Mouse (Mus musculus) embryonic facial prominence, embryonic 11.5 days (tissue): ENCODE data around the gene Plcxd2. TPM values are rescaled to one million over a fixed set of nuclear protein-coding genes. Genes with fewer than 3 reads are reported as not detected.
A peak's percentile ranks its signal among the peaks of the same experiment; 100 is the strongest.

Experiments
- ATAC-seq: fragments of 200-750 bp; cut with Nextera tagmentation; replicated peaks from 2 replicates; pipeline ENCODE4 v1.8.0; 2017; ENCODE audit warnings: low read depth; ENCODE audit not compliant: insufficient number of reproducible peaks, low FRiP score, low TSS enrichment
- DNase-seq: peaks from one replicate; pipeline ENCODE4 v3.0.0-alpha.2; 2015; ENCODE audit warnings: low spot score
- H3K27ac ChIP-seq: fragments of 300-500 bp; sonication (generic); replicated peaks from 2 replicates; pipeline ENCODE4 v1.5.1; 2014; ENCODE audit warnings: mild to moderate bottlenecking, low read depth, low read length, control low read depth
- H3K27me3 ChIP-seq: fragments of 300-500 bp; sonication (generic); 2 replicates; pipeline ENCODE4 v1.6.1; 2014; ENCODE audit warnings: mild to moderate bottlenecking, low read length, moderate library complexity, mixed read lengths; ENCODE audit not compliant: control insufficient read depth, insufficient read depth
- H3K36me3 ChIP-seq: fragments of 300-500 bp; sonication (generic); replicated peaks from 2 replicates; pipeline ENCODE4 v1.6.1; 2014; ENCODE audit warnings: low read depth, mild to moderate bottlenecking, low read length, moderate library complexity, mixed read lengths; ENCODE audit not compliant: control insufficient read depth, insufficient read depth
- H3K4me1 ChIP-seq: fragments of 300-500 bp; sonication (generic); 2 replicates; pipeline ENCODE4 v1.6.1; 2014; ENCODE audit warnings: low read length, mixed read lengths; ENCODE audit not compliant: control insufficient read depth, insufficient read depth
- H3K4me2 ChIP-seq: fragments of 300-500 bp; sonication (generic); 2 replicates; pipeline ENCODE4 v1.6.1; 2014; ENCODE audit warnings: low read depth, mild to moderate bottlenecking, control low read depth, low read length, moderate library complexity
- H3K4me3 ChIP-seq: fragments of 300-500 bp; sonication (generic); 2 replicates; pipeline ENCODE4 v1.5.1; 2014; ENCODE audit warnings: low read depth, low read length, control low read depth
- H3K9ac ChIP-seq: fragments of 300-500 bp; sonication (generic); replicated peaks from 2 replicates; pipeline ENCODE4 v1.6.1; 2014; ENCODE audit warnings: mild to moderate bottlenecking, control low read depth, low read length
- H3K9me3 ChIP-seq: fragments of 300-500 bp; sonication (generic); replicated peaks from 2 replicates; pipeline ENCODE4 v1.6.1; 2016; ENCODE audit warnings: mild to moderate bottlenecking, low read length, inconsistent platforms, mixed read lengths; ENCODE audit not compliant: control insufficient read depth
- WGBS: fragments of 180-500 bp; shearing (Covaris S2); extraction: QIAGEN DNeasy Blood & Tissue Kit; methylation state at CpG from one replicate; pipeline ENCODE4 v1.1.7; 2014; 5-methylcytosine and 5-hydroxymethylcytosine counted together
- polyA plus RNA-seq: library from polyadenylated mRNA; unstranded; fragments of >200 nt; fragmentation: Nextera tagmentation; extraction: Ambion mirVana; gene quantifications from 2 replicates; pipeline ENCODE4 v1.2.1, GENCODE M21; 2014

Gene Plcxd2
- polyA plus RNA-seq, 1 experiment from 2014 or later, result 1.4 TPM

DNA sequence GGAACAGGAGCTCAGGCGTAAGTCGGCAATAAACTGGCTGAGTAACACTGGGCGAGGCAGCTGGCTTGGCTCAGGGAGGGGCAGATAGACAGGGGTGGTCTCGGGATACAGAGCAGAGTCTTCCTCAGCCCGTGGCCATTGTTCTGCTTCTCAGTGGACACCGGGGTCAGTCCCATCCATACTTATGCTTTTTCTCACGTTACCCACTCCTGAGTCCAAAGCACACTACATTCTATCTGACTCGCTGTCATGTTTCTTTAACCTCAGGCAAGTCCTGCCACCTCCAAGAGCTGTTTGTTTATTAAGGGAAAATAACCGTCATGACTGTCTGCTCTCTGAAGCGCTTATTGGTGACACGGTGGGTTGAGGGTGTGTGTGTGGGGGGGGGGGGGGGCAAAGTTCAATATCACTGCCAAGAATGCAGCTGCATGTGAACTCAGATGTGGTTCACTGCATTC lies 64.8 kb downstream of the Plcxd2 start:
- no peak overlapping the region for H3K4me2 ChIP-seq
- DNase-seq (no peak), ATAC-seq (no peak)
- H3K4me1 ChIP-seq, result no peaks in the 10 kb centered on the region
- no peaks in the 10 kb centered on the region for H3K27me3 ChIP-seq
- no peaks in the 10 kb centered on the region for H3K9me3 ChIP-seq
- 55% methylated on average over 11 of the region's 11 CpGs for WGBS
- H3K36me3 ChIP-seq, result no peaks in the 10 kb centered on the region
- no peak overlapping the region for H3K9ac ChIP-seq
- H3K27ac ChIP-seq, result no peak overlapping the region
- H3K4me3 ChIP-seq, result no peak overlapping the region

DNA sequence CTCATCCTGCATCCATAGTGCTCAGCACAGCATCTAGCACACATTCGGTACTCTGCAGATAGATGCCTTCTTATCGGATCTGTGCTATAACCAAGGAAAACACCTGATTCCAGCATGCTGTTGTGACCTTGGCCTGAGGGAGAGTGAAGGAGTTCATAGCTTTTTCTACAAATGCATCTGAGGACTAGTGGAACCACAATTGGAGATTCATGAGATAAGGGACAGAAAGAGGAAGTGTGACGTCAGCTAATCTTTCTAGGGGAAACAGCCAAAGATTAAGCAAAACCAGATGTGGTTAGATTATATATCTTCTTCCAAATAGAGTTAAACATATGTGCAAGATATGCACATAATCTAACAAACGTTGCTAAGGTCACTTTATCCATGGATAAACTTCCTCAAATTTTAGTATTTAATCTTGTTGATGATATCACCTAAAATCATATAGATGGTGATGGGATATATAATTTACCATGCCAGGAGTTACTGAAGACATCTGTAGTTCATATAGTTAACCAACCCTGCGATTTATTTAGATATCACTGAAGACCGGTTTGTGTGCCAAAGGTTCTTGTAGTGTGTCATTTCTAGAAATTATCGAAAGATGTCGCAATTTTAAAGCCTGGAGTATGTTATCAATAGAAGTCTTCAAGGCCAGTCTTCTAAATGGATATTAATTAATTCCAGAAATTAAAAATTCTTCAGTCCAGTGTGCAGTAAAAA lies 67.7 kb downstream of the Plcxd2 start:
- Histone ChIP-seq H3K27ac (no peak overlapping the region), H3K27me3 (no peaks in the 10 kb centered on the region), H3K4me1 (no peaks in the 10 kb centered on the region), H3K4me2 (no peak overlapping the region), H3K9me3 (no peaks in the 10 kb centered on the region), H3K9ac (no peak overlapping the region), H3K36me3 (no peaks in the 10 kb centered on the region), H3K4me3 (no peak overlapping the region)
- 61% methylated on average over 8 of the region's 8 CpGs for WGBS
- peak; percentile 65 for DNase-seq
- ATAC-seq, result no peak

DNA sequence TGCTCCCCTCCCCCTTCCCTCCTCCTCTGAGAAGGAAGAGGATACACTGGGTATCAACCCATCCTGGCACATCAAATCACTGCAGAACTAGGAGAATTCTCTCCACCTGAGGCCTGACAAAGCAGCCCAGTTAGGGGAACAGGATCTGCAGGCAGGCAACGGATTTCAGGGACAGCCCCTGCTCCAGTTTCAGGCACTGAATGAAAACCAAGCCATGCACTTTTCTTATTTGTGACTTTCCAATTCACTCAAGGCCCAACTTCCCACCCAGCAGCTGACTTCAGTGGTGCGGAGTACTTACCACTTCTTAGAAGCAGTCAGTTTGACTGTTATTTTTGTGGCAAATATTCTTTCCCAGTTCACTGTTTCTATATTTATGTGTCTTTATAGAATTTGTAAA lies 69.3 kb downstream of the Plcxd2 start:
- H3K4me3 ChIP-seq, result no peak overlapping the region
- no peak overlapping the region for H3K27ac ChIP-seq
- H3K4me2 ChIP-seq, result no peak overlapping the region
- WGBS, result 67% methylated on average over 2 of the region's 2 CpGs
- H3K36me3 ChIP-seq, result no peaks in the 10 kb centered on the region
- no peaks in the 10 kb centered on the region for H3K4me1 ChIP-seq
- no peak overlapping the region for H3K9ac ChIP-seq
- H3K27me3 ChIP-seq, result no peaks in the 10 kb centered on the region
- no peak for DNase-seq
- H3K9me3 ChIP-seq, result no peaks in the 10 kb centered on the region
- no peak for ATAC-seq

DNA sequence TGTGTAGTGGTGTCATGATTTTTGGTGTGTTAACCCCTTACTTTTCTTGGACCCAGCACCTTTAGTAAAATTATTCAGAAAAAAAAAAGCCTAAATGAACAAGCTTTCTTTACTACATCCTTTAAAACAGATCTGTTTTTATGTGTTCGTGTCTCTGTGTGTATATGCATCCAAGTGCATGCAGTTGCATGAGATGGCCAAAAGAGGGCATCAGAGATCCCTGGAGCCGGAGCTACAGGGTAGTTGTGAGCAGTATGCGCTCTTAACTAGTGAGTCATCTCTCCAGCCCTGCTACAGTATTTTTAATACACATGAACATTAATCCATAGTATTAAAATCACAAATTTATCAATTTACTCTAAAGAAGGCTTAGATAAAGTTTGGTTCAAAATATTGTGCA lies 70.6 kb downstream of the Plcxd2 start:
- no peaks in the 10 kb centered on the region for H3K4me1 ChIP-seq
- no peak overlapping the region for H3K4me2 ChIP-seq
- ATAC-seq, result no peak
- H3K9me3 ChIP-seq, result no peaks in the 10 kb centered on the region
- no peak overlapping the region for H3K9ac ChIP-seq
- H3K27me3 ChIP-seq, result no peaks in the 10 kb centered on the region
- no peak overlapping the region for H3K4me3 ChIP-seq
- H3K36me3 ChIP-seq, result no peaks in the 10 kb centered on the region
- 95% methylated on average over 3 of the region's 3 CpGs for WGBS
- no peak overlapping the region for H3K27ac ChIP-seq
- DNase-seq, result no peak

DNA sequence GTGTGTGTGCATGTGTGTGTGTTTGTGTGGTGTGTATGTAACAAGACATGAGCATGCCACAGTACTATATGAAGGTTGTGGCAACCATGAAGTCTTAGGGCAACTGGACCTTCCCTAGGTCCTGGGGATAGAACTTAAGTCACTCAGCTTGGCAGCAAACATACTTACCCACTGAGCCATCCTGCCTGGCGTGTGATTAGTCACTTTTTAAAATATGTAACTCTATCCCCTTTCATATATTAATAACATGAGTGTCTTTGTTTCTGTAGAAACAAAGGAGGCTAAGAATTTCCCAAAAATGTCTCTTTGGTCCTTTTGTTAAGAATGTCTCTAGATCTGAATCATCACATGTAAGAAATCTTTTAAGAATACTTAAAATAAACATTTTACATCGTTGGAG lies 72.6 kb downstream of the Plcxd2 start:
- no peak for DNase-seq
- Histone ChIP-seq H3K4me3 (no peak overlapping the region), H3K4me2 (no peak overlapping the region), H3K27me3 (no peaks in the 10 kb centered on the region), H3K27ac (no peak overlapping the region), H3K4me1 (no peaks in the 10 kb centered on the region), H3K36me3 (no peaks in the 10 kb centered on the region), H3K9me3 (no peaks in the 10 kb centered on the region), H3K9ac (no peak overlapping the region)
- 56% methylated on average over 2 of the region's 2 CpGs for WGBS
- ATAC-seq, result no peak

DNA sequence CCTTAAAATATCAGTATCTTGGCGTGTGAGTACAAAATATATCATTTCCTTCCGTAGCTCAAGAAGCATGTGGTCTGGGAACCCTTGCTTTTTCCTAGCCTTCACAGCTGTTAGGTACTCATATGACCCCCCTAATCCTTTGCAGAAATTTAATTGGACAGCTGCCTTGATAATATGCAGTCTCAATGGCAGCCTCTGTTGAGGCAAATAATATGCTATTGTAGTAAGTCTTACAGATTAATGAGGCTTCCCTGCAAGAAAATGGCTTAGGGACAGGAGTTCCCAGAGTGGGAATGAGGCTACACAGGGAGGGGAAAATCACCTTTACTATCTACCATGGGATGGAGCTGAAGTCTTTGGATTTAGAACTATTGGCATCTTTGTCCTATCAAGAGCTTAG lies 73.5 kb downstream of the Plcxd2 start:
- no peak overlapping the region for H3K27ac ChIP-seq
- no peaks in the 10 kb centered on the region for H3K9me3 ChIP-seq
- no peak overlapping the region for H3K9ac ChIP-seq
- H3K4me1 ChIP-seq, result no peaks in the 10 kb centered on the region
- WGBS, result 53% methylated on average over 2 of the region's 2 CpGs
- H3K4me3 ChIP-seq, result no peak overlapping the region
- H3K4me2 ChIP-seq, result no peak overlapping the region
- H3K36me3 ChIP-seq, result no peaks in the 10 kb centered on the region
- DNase-seq (no peak), ATAC-seq (no peak; the same call in 1 of the 2 replicates)
- H3K27me3 ChIP-seq, result no peaks in the 10 kb centered on the region

DNA sequence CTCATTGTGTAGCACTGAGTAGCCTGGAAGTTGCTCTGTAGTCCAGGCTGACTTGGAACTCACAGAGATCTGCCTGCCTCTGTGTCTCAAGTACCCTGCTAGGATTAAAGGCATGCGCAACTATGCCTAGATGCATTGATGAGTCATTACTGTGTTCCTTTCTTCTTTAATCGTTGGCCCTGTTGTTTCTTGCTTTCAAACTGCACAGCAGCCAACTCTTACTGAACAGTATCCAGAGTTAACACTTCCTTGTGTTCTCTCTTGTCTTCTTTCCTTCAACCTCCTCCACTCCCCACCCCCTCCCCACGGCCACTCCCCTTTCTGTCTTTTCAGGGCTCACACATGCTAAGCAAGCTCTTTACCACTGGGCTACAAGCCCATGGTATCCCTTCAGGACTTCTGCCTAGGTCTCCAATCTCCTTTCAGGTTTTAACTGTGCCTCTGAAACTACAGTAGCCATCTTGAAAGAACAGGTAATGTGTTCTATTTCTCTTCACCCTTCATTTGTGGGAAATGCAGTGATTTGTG lies 74.0 kb downstream of the Plcxd2 start:
- ATAC-seq (no peak), DNase-seq (no peak)
- no peak overlapping the region for H3K9ac ChIP-seq
- no peak overlapping the region for H3K27ac ChIP-seq
- 70% methylated on average over 3 of the region's 3 CpGs for WGBS
- H3K36me3 ChIP-seq, result no peaks in the 10 kb centered on the region
- H3K4me2 ChIP-seq, result no peak overlapping the region
- no peaks in the 10 kb centered on the region for H3K4me1 ChIP-seq
- no peak overlapping the region for H3K4me3 ChIP-seq
- H3K9me3 ChIP-seq, result no peaks in the 10 kb centered on the region
- H3K27me3 ChIP-seq, result no peaks in the 10 kb centered on the region

DNA sequence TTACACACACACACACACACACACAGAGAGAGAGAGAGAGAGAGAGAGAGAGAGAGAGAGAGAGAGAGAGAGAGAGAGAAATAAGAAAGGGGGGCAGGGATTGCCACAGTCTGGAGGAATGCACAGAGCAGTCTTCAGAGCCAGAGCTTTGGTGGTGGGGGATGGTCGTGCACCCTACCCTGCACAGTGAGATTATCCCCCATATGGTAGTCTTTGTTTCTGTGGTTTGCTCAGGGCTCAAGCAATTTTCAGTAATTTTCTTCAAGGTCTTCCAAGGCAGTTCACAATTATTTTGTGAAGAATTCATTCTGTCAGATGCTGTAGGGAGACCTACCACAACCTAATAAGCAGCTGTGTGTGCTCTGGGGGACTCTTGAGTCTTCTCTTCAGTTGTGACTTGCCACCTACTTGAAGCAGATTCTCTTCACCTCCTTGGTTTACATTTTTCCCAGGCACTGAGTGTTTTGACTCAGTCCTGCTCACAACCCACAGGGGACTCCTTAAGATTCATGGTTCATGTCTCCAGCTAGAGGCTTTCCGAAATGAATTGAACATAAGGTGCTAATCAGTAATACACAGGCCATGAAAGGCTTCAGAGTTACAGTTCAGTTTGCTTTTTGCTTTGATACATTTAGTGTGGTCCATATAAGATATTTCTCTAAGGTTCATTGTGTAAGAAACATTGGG lies 75.2 kb downstream of the Plcxd2 start:
- H3K27me3 ChIP-seq, result no peaks in the 10 kb centered on the region
- 28% methylated on average over 2 of the region's 2 CpGs for WGBS
- no peaks in the 10 kb centered on the region for H3K9me3 ChIP-seq
- H3K4me3 ChIP-seq, result no peak overlapping the region
- no peak overlapping the region for H3K4me2 ChIP-seq
- no peaks in the 10 kb centered on the region for H3K4me1 ChIP-seq
- peak; percentile 94 for ATAC-seq
- H3K27ac ChIP-seq, result peak overlapping the region; percentile 56; the same call in 1 of the 2 replicates
- no peaks in the 10 kb centered on the region for H3K36me3 ChIP-seq
- peak; percentile 72 for DNase-seq
- H3K9ac ChIP-seq, result no peak overlapping the region
